Mouse (Mus musculus) spleen, adult 2 months (tissue): ENCODE data around the gene Dusp10. TPM values are rescaled to one million over a fixed set of nuclear protein-coding genes. Genes with fewer than 3 reads are reported as not detected.

Source experiments
- DNase-seq, 2 experiments: peaks; one replicate each; pipeline versions ENCODE4 v3.0.0 to v3.0.0-alpha.2; 2012 to 2021; ENCODE audit warnings: low spot score in 2 of 2, low read depth in 1 of 2
- H3K27ac ChIP-seq: fragments of 200-500 bp; 2 replicates; pipeline ENCODE4 v1.5.1; 2012; ENCODE audit warnings: low read length, inconsistent platforms; ENCODE audit not compliant: insufficient read depth
- H3K27me3 ChIP-seq: fragments of 200-500 bp; 2 replicates; pipeline ENCODE4 v1.6.1; 2012; ENCODE audit warnings: mild to moderate bottlenecking, moderate library complexity, low read length, inconsistent platforms; ENCODE audit not compliant: control insufficient read depth, insufficient read depth
- H3K36me3 ChIP-seq: fragments of 200-500 bp; 2 replicates; pipeline ENCODE4 v1.6.1; 2012; ENCODE audit warnings: mild to moderate bottlenecking, low read length, inconsistent platforms; ENCODE audit not compliant: control insufficient read depth, insufficient read depth
- H3K4me1 ChIP-seq: fragments of 200-500 bp; 2 replicates; pipeline ENCODE4 v1.6.1; 2011; ENCODE audit warnings: inconsistent platforms; ENCODE audit not compliant: control insufficient read depth, insufficient read depth, insufficient read length
- H3K4me3 ChIP-seq: fragments of 200-500 bp; 2 replicates; pipeline ENCODE4 v1.5.1; 2011; ENCODE audit warnings: mild to moderate bottlenecking, inconsistent platforms; ENCODE audit not compliant: insufficient read depth, insufficient read length; ENCODE audit errors: extremely low read depth
- CTCF ChIP-seq: fragments of 200-500 bp; IDR thresholded peaks from 2 replicates; pipeline ENCODE4 v1.5.1; 2011; ENCODE audit warnings: mild to moderate bottlenecking, inconsistent platforms; ENCODE audit not compliant: insufficient read depth, insufficient read length, insufficient replicate concordance; ENCODE audit errors: extremely low read depth
- POLR2A ChIP-seq: fragments of 200-500 bp; IDR thresholded peaks from 2 replicates; pipeline ENCODE4 v1.6.1; 2011; ENCODE audit warnings: low read depth, low read length, inconsistent platforms
- WGBS: fragments of 180-500 bp; shearing (Covaris S2); methylation state at CpG from one replicate; pipeline ENCODE4 v1.1.7; 2018; 5-methylcytosine and 5-hydroxymethylcytosine counted together
- polyA plus RNA-seq: library from polyadenylated mRNA; depleted of rRNA; stranded (reverse); fragments of >200 nt; gene quantifications from 2 replicates; pipeline ENCODE4 v1.2.3, GENCODE M21; 2012

Gene Dusp10
- polyA plus RNA-seq, 1 experiment, result 23.4 TPM

DNA sequence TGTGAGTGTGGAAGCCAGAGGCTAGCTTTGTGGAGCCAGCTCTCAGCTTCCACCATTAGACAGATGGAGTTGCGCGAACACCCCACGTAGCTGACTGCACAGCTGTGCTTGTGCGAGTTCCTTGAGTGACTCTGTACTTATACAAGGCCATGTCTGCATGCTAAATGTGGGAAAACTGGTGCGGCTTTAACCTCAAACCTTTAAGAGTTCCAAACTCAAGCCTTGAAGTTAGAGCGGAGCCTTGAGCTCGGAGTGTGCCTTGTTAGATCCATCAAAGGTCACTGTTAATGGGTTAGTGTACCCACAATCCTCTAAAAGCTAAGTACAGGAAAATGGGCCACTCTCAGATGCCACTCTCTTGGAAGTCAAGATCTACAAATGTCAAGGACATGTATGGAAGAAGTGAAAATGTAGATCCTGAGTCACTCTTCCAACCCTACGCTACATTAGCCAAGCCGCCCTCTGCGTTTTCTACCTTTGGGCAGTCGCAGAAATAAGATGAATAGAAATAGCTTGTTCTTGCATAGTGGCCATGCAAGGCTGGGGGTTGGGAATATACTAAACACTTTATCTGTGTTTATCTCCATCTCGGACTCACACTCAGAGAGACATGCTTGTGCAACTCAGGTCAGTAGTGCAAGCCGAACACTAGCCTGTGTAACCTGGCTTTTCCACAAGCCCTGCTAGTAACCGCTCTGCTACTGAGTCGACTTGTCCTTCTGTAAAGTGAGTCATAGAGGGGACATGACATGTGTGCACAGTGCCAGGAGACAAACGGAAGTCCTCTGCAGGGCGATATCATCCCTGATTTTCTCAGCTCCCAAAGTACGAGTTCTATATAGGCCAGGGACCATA, 54.8 kb downstream of the Dusp10 start:
- Histone ChIP-seq H3K27ac (no peak overlapping the region), H3K27me3 (no peaks in the 10 kb centered on the region), H3K36me3 (peaks cover 14% of the 10 kb centered on the region), H3K4me1 (peaks cover 8% of the 10 kb centered on the region; the same call in 1 of the 2 replicates), H3K4me3 (no peak overlapping the region)
- no peak for DNase-seq
- TF ChIP-seq POLR2A (no peak), CTCF (no peak)
- WGBS, result 91% methylated on average over 18 of the region's 18 CpGs

DNA sequence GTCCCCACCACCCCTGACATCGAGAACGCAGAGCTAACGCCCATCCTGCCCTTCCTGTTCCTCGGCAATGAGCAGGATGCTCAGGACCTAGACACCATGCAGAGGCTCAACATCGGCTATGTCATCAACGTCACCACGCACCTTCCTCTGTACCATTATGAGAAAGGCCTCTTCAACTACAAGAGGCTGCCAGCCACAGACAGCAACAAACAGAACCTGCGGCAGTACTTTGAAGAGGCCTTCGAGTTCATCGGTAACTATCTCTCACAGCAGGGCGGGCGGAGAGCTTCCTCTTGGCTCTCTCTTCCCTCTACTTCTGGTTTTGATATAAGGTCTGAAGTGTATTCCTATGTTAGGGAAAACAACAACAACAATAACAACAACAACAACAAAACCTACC, 55.9 kb downstream of the Dusp10 start:
- WGBS, result 90% methylated on average over 12 of the region's 12 CpGs
- Histone ChIP-seq H3K27me3 (no peaks in the 10 kb centered on the region), H3K27ac (no peak overlapping the region), H3K36me3 (peaks cover 14% of the 10 kb centered on the region), H3K4me3 (no peak overlapping the region), H3K4me1 (peaks cover 8% of the 10 kb centered on the region; the same call in 1 of the 2 replicates)
- no peak for TF ChIP-seq POLR2A
- no peak for TF ChIP-seq CTCF
- no peak for DNase-seq

DNA sequence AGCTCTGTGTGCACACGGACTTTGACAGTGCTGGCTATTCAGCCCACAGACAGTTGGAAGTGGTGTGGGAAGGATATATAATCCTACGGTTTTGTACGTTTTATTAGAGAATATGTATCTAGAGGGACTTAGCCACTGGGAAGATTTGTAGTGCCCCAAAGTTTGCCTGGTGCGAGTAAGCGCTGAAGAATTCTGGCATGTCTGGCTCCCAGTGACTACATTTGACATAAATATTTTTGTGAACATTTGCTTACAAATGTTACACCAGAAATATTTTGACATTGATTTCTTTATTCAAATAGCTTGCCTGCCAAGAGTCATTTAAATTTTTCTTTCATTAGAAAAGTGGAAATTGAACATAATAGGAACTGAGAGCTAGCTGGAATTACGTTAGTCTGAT, 63.0 kb downstream of the Dusp10 start:
- H3K27ac ChIP-seq, result no peak overlapping the region
- no peaks in the 10 kb centered on the region for H3K27me3 ChIP-seq
- H3K4me1 ChIP-seq, result peaks cover 9% of the 10 kb centered on the region
- 88% methylated on average over 6 of the region's 6 CpGs for WGBS
- no peak for DNase-seq
- no peak overlapping the region for H3K4me3 ChIP-seq
- TF ChIP-seq POLR2A (no peak), CTCF (no peak)
- H3K36me3 ChIP-seq, result peaks cover 10% of the 10 kb centered on the region

DNA sequence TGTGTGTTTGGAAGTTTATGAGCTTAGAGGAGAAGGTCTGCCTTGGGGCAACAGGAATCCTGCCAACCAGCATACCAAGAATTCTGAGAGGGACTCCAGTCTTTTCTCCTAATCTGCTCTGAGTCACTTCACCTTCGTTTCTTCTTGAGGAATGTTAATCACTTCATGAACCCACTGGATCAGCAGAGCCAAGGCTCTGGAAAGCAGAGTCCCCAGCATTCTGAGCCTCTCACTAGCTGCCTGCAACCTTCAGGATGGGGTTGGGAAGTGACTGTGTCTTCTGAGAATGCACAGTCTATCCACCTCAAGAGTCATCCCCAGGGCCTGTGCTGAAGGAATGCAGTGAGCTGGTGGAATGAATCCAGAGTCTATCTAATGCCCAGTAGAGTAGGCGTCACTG, 63.7 kb downstream of the Dusp10 start:
- Histone ChIP-seq H3K27me3 (no peaks in the 10 kb centered on the region), H3K4me3 (no peak overlapping the region), H3K27ac (no peak overlapping the region), H3K4me1 (peaks cover 9% of the 10 kb centered on the region), H3K36me3 (peaks cover 8% of the 10 kb centered on the region)
- DNase-seq, result no peak
- no peak for TF ChIP-seq CTCF
- no peak for TF ChIP-seq POLR2A
- 84% methylated on average over 2 of the region's 2 CpGs for WGBS

DNA sequence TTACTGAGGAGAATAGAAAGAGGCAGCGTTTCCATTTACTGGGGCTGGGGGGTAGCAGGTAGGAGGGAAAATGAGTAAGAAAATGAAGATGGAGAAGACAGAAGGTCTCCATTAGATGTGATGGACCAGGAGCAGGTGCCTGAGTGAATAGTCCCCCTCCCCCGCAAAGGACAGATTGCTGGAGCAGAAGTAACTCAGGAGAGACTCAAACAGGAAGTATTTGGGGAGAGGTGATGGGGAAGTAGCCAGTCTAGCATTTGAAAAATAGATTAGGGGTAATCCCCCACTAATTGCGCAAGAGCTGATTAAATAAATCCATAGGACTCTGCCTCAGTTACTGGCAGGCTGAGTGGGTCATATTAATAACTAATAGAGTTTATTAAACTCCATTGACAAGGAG, 66.2 kb downstream of the Dusp10 start:
- peak; percentile 15 to 16 for DNase-seq
- Histone ChIP-seq H3K27me3 (no peaks in the 10 kb centered on the region), H3K4me1 (peaks cover 9% of the 10 kb centered on the region), H3K4me3 (no peak overlapping the region), H3K27ac (no peak overlapping the region), H3K36me3 (peaks cover 8% of the 10 kb centered on the region)
- WGBS, result 46% methylated on average over 3 of the region's 3 CpGs
- TF ChIP-seq CTCF, result no peak

DNA sequence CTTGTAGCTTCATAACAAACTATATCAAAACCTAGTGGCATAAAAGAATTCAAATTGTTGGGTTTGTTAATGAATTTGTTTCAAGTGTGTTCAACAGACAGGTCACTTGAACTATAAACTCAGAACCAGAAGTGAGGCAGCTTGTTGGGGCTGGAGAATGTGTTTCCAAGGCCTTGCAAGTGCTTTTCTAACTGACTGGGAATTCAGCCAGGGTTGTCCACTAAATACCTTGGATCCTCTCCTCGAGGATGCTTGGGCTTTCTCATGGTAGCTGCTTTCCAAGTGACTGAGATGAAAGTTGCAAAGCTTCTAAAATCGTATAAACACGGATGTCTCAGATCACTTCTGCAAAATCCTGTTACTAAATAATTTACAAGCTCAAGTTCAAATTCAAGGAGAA, 69.6 kb downstream of the Dusp10 start:
- H3K4me3 ChIP-seq, result no peak overlapping the region
- no peaks in the 10 kb centered on the region for H3K36me3 ChIP-seq
- H3K27me3 ChIP-seq, result no peaks in the 10 kb centered on the region
- peaks cover 9% of the 10 kb centered on the region for H3K4me1 ChIP-seq
- no peak for TF ChIP-seq POLR2A
- no peak for TF ChIP-seq CTCF
- 78% methylated on average over 3 of the region's 3 CpGs for WGBS
- no peak for DNase-seq
- H3K27ac ChIP-seq, result no peak overlapping the region

DNA sequence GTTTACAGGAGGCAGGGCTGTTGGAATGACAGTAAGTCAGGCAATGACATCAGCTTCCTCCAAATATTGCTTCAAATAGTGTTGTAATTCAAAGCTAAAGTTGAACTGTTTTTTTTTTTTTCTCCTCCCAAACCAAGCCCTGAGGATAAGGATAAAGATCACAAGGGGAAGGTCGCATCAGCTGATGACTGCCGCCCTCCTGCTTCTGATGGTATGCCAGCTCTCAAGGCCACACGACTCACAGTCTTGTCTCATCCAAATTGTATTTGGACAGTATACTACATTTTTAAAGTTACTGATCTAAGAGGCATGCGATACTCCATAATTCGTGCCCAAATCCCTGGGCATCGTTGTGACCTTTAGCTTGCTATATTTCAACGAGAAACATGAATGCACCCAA, 70.1 kb downstream of the Dusp10 start:
- no peak for DNase-seq
- H3K36me3 ChIP-seq, result no peaks in the 10 kb centered on the region
- H3K27me3 ChIP-seq, result no peaks in the 10 kb centered on the region
- H3K27ac ChIP-seq, result no peak overlapping the region
- TF ChIP-seq POLR2A (no peak), CTCF (no peak)
- H3K4me3 ChIP-seq, result no peak overlapping the region
- WGBS, result 81% methylated on average over 7 of the region's 7 CpGs
- peaks cover 9% of the 10 kb centered on the region for H3K4me1 ChIP-seq
